Mouse (Mus musculus) hindbrain, embryonic 10.5 days (tissue): ENCODE results near the gene Ncoa3. TPM values are rescaled to one million over a fixed set of nuclear protein-coding genes. Genes with fewer than 3 reads are reported as not detected.

Experiments
- DNase-seq: peaks from one replicate; pipeline ENCODE4 v3.0.0-alpha.2; 2017; ENCODE audit warnings: low spot score
- H3K27ac ChIP-seq: fragments of 300-500 bp; sonication (generic); 2 replicates; pipeline ENCODE4 v1.5.1; 2016; ENCODE audit warnings: mild to moderate bottlenecking, moderate library complexity
- H3K27me3 ChIP-seq: fragments of 300-500 bp; sonication (generic); 2 replicates; pipeline ENCODE4 v1.6.1; 2016; ENCODE audit warnings: mild to moderate bottlenecking; ENCODE audit not compliant: poor library complexity, insufficient read depth, severe bottlenecking
- H3K36me3 ChIP-seq: fragments of 300-500 bp; sonication (generic); 2 replicates; pipeline ENCODE4 v1.6.1; 2016; ENCODE audit warnings: mild to moderate bottlenecking, moderate library complexity
- H3K4me1 ChIP-seq: fragments of 300-500 bp; sonication (generic); replicated peaks from 2 replicates; pipeline ENCODE4 v1.6.1; 2016; ENCODE audit warnings: mild to moderate bottlenecking
- H3K4me3 ChIP-seq: fragments of 300-500 bp; sonication (generic); 2 replicates; pipeline ENCODE4 v1.5.1; 2016; ENCODE audit warnings: mild to moderate bottlenecking, moderate library complexity
- H3K9me3 ChIP-seq: fragments of 300-500 bp; sonication (generic); 2 replicates; pipeline ENCODE4 v1.6.1; 2016; ENCODE audit warnings: mild to moderate bottlenecking, moderate library complexity
- WGBS: fragments of 180-500 bp; shearing (Covaris S2); methylation state at CpG from one replicate; pipeline ENCODE4 v1.1.7; 2016; 5-methylcytosine and 5-hydroxymethylcytosine counted together
- polyA plus RNA-seq: library from polyadenylated mRNA; unstranded; fragments of >200 nt; fragmentation: Nextera tagmentation; extraction: Ambion mirVana; gene quantifications from 2 replicates; pipeline ENCODE4 v1.2.1, GENCODE M21; 2016

Gene Ncoa3
- polyA plus RNA-seq, 1 experiment from 2014 or later = 14.6 TPM

DNA sequence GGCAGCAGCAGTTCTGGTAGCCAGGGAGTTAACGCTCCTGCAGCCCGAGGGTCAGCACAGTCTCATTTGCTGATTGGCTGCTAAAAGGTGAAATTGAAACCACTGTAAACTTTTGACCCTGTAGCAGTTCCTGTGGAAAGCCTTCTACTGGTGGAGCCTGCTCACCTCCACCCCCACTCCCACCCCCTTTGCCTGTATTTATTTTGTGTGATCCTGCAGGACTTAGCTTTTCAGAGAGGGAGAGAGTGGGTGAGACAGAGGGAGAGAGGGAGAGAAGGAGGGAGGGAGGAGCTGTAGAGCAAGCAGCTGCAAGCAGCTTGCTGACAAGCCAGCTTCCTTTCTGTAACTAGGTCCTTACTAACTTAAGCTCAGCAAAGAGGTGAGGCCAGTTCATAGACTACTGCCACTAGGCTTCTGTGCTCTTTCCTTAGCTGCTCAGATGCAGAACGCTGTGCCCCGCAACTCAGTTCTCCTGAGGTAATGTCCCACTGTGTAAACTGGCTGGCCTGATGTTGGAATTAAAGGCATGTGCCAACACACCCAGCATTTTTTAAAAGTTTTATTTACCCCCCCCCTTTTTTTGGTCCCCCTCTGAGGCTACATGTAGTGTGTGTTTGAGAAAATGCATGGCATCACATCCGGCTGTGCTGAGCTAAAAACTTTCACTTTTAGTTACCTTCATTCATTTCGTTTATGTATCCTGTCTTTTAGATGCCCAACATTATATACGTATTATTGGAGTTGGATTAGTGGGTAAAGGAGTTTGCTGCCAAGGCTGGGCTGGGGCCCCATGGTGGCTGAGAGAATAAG, 38.9 kb downstream of the Ncoa3 start:
- H3K9me3 ChIP-seq = no peaks in the 10 kb centered on the region
- H3K27me3 ChIP-seq = no peaks in the 10 kb centered on the region
- H3K27ac ChIP-seq = peak overlapping the region; percentile 79
- H3K4me1 ChIP-seq = peaks cover 35% of the 10 kb centered on the region
- H3K4me3 ChIP-seq = peak overlapping the region; percentile 33
- WGBS = 38% methylated on average over 7 of the region's 7 CpGs
- peaks cover 5% of the 10 kb centered on the region; the same call in 1 of the 2 replicates for H3K36me3 ChIP-seq
- DNase-seq = peak; percentile 64

DNA sequence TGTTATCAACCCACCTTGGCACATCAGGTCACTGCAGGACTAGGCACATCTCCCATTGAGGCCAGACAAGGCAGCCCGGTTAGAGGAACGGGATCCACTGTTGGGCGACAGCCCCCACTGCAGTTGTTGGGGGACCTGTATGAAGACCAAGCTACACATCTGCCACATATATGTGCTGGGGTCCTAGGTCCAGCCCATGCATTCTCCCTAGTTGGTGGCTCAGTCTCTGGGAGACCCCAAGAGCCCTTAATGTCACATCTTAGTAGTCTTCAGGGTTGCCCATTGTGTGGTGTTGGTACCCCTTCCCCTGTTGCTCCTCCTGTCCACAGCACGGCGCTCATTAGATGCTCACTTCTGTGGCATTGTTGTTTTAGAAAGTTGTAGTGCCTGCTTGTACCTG, 40.2 kb downstream of the Ncoa3 start:
- H3K4me3 ChIP-seq = no peak overlapping the region
- no peaks in the 10 kb centered on the region for H3K9me3 ChIP-seq
- no peak overlapping the region for H3K27ac ChIP-seq
- WGBS = 88% methylated on average over 5 of the region's 5 CpGs
- H3K4me1 ChIP-seq = peaks cover 35% of the 10 kb centered on the region
- DNase-seq = no peak
- peaks cover 12% of the 10 kb centered on the region; the same call in 1 of the 2 replicates for H3K36me3 ChIP-seq
- no peaks in the 10 kb centered on the region for H3K27me3 ChIP-seq

DNA sequence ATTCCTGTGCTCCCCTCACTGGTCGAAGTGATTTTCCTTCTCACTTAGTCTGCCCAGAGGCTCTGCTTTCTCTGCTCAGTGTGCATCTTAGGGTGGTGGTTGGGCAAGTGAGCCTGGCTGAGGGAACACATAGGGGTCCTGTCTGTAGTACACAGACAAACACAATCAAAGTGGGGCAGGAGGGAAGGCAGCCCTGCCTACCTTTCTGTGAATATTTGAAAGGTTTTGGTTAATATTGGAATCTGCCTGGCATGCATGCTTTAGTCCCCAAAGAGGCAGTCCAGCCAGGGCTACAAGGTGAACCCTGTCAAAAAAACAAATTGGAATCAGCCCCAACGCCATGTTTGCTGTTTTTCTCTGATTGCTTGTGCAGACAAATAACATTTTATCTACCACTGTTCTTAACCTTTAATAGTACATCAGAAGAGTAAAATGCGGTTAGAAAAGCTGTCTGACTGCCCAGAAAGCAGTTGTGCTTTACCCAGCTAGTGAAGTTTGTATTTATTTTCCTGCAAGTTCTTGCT, 42.6 kb downstream of the Ncoa3 start:
- no peak for DNase-seq
- peak overlapping the region; percentile 1; the same call in 1 of the 2 replicates for H3K27ac ChIP-seq
- 75% methylated on average over 3 of the region's 3 CpGs for WGBS
- no peaks in the 10 kb centered on the region for H3K27me3 ChIP-seq
- no peaks in the 10 kb centered on the region for H3K9me3 ChIP-seq
- peaks cover 12% of the 10 kb centered on the region; the same call in 1 of the 2 replicates for H3K36me3 ChIP-seq
- peaks cover 23% of the 10 kb centered on the region for H3K4me1 ChIP-seq
- H3K4me3 ChIP-seq = no peak overlapping the region

DNA sequence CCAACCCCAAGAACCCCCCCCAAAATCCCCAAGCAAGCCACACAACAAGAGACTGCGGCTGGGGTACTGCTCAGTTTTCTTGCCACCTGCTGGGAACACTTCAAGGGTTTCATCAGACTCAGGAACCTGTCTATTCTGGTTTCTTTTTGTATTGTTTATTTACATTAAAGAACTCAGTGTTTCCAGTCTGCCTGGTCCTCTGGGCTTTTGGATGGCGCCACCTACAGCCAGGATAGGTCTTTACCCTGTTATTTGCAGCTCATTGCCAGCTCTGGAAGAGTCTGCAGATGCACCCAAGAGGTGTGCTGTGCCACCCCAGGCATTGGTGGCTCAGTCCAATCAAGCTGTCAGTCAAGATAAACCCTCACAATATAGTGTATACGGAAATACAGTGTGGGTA, 43.3 kb downstream of the Ncoa3 start:
- peak; percentile 33 for DNase-seq
- Histone ChIP-seq H3K27ac (no peak overlapping the region), H3K4me3 (no peak overlapping the region), H3K27me3 (no peaks in the 10 kb centered on the region), H3K4me1 (peaks cover 16% of the 10 kb centered on the region), H3K36me3 (peaks cover 12% of the 10 kb centered on the region; the same call in 1 of the 2 replicates), H3K9me3 (no peaks in the 10 kb centered on the region)
- 51% methylated on average over 3 of the region's 3 CpGs for WGBS

DNA sequence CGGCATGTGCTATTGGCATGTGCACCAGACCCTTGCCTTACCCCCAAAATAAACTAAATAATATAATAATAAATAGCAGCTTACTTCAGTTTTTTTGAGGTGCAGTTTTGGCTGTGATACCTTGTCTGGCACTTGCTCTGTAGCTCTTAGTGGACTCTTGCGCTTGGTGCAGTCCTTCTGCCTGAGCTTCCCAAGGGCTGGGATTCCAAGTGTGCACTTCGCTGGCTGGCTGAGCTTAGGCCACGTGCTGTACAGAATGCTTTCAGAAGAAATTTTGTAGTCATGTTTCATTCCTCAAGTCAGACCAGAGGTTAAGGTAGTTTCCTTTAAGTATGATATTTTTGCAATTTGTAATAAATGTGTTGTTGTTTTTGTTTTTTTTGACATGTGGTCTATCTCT, 47.2 kb downstream of the Ncoa3 start:
- Histone ChIP-seq H3K36me3 (peaks cover 12% of the 10 kb centered on the region; the same call in 1 of the 2 replicates), H3K27me3 (no peaks in the 10 kb centered on the region), H3K9me3 (no peaks in the 10 kb centered on the region), H3K4me1 (peaks cover 9% of the 10 kb centered on the region; the same call in 1 of the 2 replicates), H3K4me3 (no peak overlapping the region), H3K27ac (no peak overlapping the region)
- DNase-seq = no peak
- WGBS = 91% methylated on average over 4 of the region's 4 CpGs

DNA sequence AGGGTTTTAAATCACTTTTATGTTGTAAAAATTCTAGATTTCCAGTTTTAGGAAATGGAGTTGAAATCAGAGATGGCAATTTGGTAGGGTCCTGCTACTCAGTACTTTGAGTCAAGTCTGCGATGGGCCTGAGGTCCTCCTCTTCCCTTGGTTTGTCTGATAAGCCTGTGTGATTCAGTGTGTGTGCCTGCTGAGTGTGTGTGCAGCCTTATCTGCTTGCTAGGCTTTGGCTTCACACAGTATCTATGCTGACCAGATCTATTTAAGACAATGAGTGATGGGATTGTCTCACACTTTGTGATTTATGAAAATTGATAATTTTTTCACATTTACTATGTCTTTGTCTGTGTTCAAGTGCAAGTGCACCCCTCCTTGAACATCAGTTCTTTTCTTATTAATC, 50.1 kb downstream of the Ncoa3 start:
- 96% methylated on average over 1 of the region's 1 CpGs for WGBS
- no peak overlapping the region for H3K4me3 ChIP-seq
- H3K4me1 ChIP-seq = peaks cover 9% of the 10 kb centered on the region; the same call in 1 of the 2 replicates
- no peak for DNase-seq
- H3K36me3 ChIP-seq = peaks cover 5% of the 10 kb centered on the region
- H3K27ac ChIP-seq = no peak overlapping the region
- no peaks in the 10 kb centered on the region for H3K9me3 ChIP-seq
- no peaks in the 10 kb centered on the region for H3K27me3 ChIP-seq

DNA sequence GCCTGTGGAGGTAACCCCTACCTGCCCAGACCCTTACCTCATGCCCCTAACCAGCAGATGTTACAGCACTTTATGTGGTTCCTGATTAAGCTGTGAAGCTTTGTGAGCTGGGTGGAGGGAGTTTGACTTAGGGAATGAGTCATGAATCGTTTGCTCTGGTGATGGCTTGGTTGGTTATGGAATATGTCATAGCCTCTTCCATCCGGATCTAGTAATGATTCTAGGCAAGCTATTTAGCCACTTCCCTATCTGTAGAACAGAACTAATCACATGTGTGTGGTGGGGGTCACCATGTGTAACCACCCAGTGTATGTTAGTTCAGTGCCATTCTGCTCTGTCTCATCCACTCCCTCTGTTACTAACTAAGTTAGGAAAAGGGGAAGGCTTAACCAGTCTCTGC, 52.6 kb downstream of the Ncoa3 start:
- Histone ChIP-seq H3K27ac (no peak overlapping the region), H3K27me3 (no peaks in the 10 kb centered on the region), H3K4me1 (peaks cover 9% of the 10 kb centered on the region; the same call in 1 of the 2 replicates), H3K9me3 (no peaks in the 10 kb centered on the region), H3K4me3 (no peak overlapping the region), H3K36me3 (peaks cover 29% of the 10 kb centered on the region)
- 85% methylated on average over 2 of the region's 2 CpGs for WGBS
- no peak for DNase-seq

DNA sequence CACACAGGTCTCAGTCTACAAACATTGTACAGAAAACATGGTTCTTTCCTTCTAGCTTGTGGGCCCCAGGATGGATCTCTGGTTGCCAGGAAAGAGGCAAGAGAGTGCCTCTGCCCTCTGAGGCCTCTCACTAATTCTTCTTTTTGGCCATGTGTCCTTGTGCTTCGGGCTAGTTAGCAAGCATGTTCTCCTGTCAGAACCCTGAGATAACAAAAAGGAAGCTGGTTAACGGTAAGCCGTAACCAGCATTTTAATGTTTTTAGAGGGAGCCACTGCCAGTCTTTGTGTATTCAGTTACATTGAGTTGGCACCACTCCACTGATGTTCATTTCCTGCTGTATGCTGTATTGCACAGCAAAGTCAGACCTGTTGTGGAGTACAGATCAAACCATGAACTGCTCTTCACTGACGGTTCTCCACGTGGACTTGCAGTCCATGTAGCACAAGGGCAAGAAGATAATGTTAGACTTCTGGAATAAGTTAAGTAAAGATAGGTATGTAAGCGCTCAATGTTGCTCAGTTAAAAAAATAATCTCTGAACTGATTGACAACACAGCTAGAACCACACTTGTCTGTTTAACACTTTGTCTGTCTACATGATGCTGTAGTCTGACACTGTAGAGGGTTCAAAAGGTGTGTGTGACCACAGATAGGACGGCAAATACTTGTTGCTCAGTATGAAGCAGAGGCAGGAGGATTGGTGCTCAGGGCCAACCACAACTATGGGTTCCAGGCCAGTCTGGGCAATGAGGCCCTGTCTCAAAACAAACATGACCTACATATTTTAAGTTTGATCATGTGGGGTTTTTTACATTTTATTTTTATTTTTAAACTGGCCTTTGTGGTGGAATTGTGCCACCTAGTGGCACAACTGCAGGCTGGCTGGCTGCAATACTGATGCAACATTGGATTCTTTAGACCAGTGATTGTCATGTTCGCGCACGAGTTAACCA, 53.4 kb downstream of the Ncoa3 start:
- peaks cover 9% of the 10 kb centered on the region; the same call in 1 of the 2 replicates for H3K4me1 ChIP-seq
- peaks cover 37% of the 10 kb centered on the region for H3K36me3 ChIP-seq
- no peak overlapping the region for H3K4me3 ChIP-seq
- no peaks in the 10 kb centered on the region for H3K27me3 ChIP-seq
- DNase-seq = peak; percentile 20
- H3K27ac ChIP-seq = no peak overlapping the region
- WGBS = 81% methylated on average over 10 of the region's 10 CpGs
- no peaks in the 10 kb centered on the region for H3K9me3 ChIP-seq

DNA sequence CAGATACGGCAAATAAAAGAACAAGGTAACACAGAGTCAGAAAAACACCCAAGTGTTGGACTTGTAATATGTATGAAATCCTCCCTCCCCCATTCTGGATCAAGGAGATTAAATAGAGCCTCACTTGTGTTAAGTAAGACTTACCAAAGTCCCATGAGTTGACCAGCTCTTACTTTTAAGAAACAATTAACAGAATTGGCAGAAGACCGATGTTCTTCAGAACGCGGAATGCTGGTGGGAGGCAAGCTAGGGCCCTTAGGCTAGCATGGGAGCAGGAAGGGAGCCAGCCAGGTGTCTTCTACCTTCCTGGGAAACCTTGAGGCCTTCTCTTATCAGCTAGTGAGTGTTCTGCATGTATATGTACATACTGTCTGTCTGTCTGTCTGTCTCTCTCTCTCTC, 55.5 kb downstream of the Ncoa3 start:
- Histone ChIP-seq H3K27me3 (no peaks in the 10 kb centered on the region), H3K36me3 (peaks cover 58% of the 10 kb centered on the region), H3K27ac (no peak overlapping the region), H3K4me1 (no peaks in the 10 kb centered on the region), H3K4me3 (no peak overlapping the region), H3K9me3 (no peaks in the 10 kb centered on the region)
- DNase-seq = no peak
- WGBS = 95% methylated on average over 4 of the region's 4 CpGs

DNA sequence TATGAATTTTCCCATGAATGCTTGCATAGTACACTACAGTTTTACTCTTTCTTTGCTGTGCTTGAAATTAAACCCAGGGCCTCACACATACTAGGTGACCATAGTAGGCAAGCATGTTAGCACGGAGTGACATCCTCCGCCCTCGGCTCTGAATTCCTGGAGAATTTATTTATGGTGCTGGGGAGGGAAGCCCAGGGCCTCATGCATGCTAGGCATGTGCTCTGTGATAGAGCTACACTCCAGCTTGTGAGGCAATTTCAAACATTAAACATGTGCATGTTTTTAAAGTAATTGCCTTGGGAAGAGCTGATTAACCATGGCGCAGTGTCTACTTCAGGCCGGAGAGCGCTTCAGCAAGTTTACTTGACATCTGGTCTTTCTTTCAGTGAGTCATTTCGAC, 56.4 kb downstream of the Ncoa3 start:
- no peak for DNase-seq
- Histone ChIP-seq H3K27me3 (no peaks in the 10 kb centered on the region), H3K36me3 (peaks cover 68% of the 10 kb centered on the region), H3K9me3 (no peaks in the 10 kb centered on the region), H3K4me3 (no peak overlapping the region), H3K4me1 (no peaks in the 10 kb centered on the region), H3K27ac (no peak overlapping the region)
- 94% methylated on average over 7 of the region's 7 CpGs for WGBS

DNA sequence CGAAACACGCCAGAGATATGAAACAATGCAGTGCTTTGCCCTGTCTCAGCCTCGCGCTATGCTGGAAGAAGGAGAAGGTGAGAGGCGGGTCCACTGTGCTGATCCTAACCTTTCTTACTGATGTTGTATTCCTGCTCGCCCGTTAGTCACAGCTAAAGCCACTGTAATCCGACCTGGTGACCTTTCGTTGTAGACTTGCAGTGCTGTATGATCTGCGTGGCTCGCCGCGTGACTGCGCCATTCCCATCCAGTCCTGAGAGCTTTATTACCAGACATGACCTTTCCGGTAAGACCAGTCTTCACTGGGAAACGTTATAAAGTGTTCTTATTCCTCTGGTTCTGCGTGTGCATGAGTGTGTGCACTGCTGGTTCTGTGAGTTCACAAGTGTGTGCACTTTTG, 59.0 kb downstream of the Ncoa3 start:
- no peak overlapping the region for H3K4me3 ChIP-seq
- no peaks in the 10 kb centered on the region for H3K9me3 ChIP-seq
- WGBS = 93% methylated on average over 17 of the region's 17 CpGs
- no peaks in the 10 kb centered on the region for H3K27me3 ChIP-seq
- H3K36me3 ChIP-seq = peaks cover 93% of the 10 kb centered on the region
- no peaks in the 10 kb centered on the region for H3K4me1 ChIP-seq
- no peak for DNase-seq
- no peak overlapping the region for H3K27ac ChIP-seq

DNA sequence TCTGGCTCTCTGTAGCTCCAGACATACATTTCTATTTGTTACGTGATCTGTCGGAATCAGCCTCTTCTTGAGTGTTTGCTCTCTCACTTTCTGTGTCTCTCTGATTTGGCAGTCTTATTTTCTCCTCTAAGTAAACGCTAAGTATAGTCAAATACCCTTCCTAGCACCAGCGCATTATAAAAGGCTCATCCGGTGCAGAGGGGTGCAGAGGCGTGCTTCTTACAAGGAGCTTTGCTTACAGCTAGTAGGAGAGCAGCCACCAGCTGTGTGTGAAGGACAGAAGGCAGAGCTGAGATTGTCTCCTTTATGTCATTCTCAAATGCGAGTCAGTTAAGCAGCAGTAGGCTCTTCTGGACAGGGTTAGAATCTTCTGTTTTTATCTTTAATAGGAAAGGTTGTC, 59.5 kb downstream of the Ncoa3 start:
- Histone ChIP-seq H3K27ac (no peak overlapping the region), H3K36me3 (peaks cover 99% of the 10 kb centered on the region), H3K9me3 (no peaks in the 10 kb centered on the region), H3K27me3 (no peaks in the 10 kb centered on the region), H3K4me3 (no peak overlapping the region), H3K4me1 (no peaks in the 10 kb centered on the region)
- no peak for DNase-seq
- 94% methylated on average over 7 of the region's 7 CpGs for WGBS
